Mouse (Mus musculus): ENCODE data around the gene Pecr. TPM values are rescaled to one million over a fixed set of nuclear protein-coding genes. Genes with fewer than 3 reads are reported as not detected.
"Not testable (repeated sequence)": the region's sequence is repeated elsewhere in the genome, so short reads cannot be mapped to it uniquely, and the experiment has no call there.

Gene Pecr
- polyA plus RNA-seq, 1 experiment from 2014 or later = 3.0 TPM

GRCm38 (mm10) chr1:72255062-72255853 is 28.9 kb downstream of the Pecr start:
- peak overlapping the region; percentile 23; the same call in 1 of the 2 replicates for H3K4me3 ChIP-seq (ENCODE audit: inconsistent target)
- no peaks in the 10 kb centered on the region for H3K36me3 ChIP-seq (ENCODE audit: inconsistent target)
- H3K27ac ChIP-seq = peak overlapping the region; percentile 62
- no peaks in the 10 kb centered on the region for H3K79me2 ChIP-seq (ENCODE audit: inconsistent target)
- 18% methylated on average over 14 of the region's 15 CpGs for WGBS (ENCODE audit: missing documents)

GRCm38 (mm10) chr1:72254545-72255061 is 29.5 kb downstream of the Pecr start:
- Histone ChIP-seq H3K36me3 (ENCODE audit: inconsistent target) (no peaks in the 10 kb centered on the region), H3K4me3 (ENCODE audit: inconsistent target) (peak overlapping the region; percentile 23), H3K27ac (peak overlapping the region; percentile 62), H3K79me2 (ENCODE audit: inconsistent target) (no peaks in the 10 kb centered on the region)
- 3% methylated on average over 28 of the region's 35 CpGs for WGBS (ENCODE audit: missing documents)

GRCm38 (mm10) chr1:72253881-72254491 is 30.1 kb downstream of the Pecr start:
- WGBS (ENCODE audit: missing documents) = 24% methylated on average over 11 of the region's 11 CpGs
- Histone ChIP-seq H3K4me3 (ENCODE audit: inconsistent target) (peak overlapping the region; percentile 23), H3K79me2 (ENCODE audit: inconsistent target) (no peaks in the 10 kb centered on the region), H3K27ac (no peak overlapping the region), H3K36me3 (ENCODE audit: inconsistent target) (no peaks in the 10 kb centered on the region)

- H3K27ac ChIP-seq = no peak overlapping the region
- WGBS (ENCODE audit: missing documents) = 100% methylated on average over 1 of the region's 1 CpGs
- no peaks in the 10 kb centered on the region for H3K79me2 ChIP-seq (ENCODE audit: inconsistent target)
- H3K4me3 ChIP-seq (ENCODE audit: inconsistent target) = no peak overlapping the region
- H3K36me3 ChIP-seq (ENCODE audit: inconsistent target) = no peaks in the 10 kb centered on the region
These were observed 32.3 kb downstream of the Pecr start for GRCm38 (mm10) chr1:72251806-72252205.

- H3K79me2 ChIP-seq (ENCODE audit: inconsistent target); H3K36me3 ChIP-seq (ENCODE audit: inconsistent target); H3K4me3 ChIP-seq (ENCODE audit: inconsistent target); H3K27ac ChIP-seq: not testable (repeated sequence)
- 82% methylated on average over 9 of the region's 9 CpGs for WGBS (ENCODE audit: missing documents)
These were observed 35.8 kb downstream of the Pecr start for GRCm38 (mm10) chr1:72248226-72248737.

GRCm38 (mm10) chr1:72244317-72245036 is 39.6 kb downstream of the Pecr start:
- Histone ChIP-seq H3K36me3 (ENCODE audit: inconsistent target) (no peaks in the 10 kb centered on the region), H3K79me2 (ENCODE audit: inconsistent target) (no peaks in the 10 kb centered on the region), H3K4me3 (ENCODE audit: inconsistent target) (peak overlapping the region; percentile 13; the same call in 1 of the 2 replicates), H3K27ac (peak overlapping the region; percentile 86)
- WGBS (ENCODE audit: missing documents) = 5% methylated on average over 12 of the region's 12 CpGs

GRCm38 (mm10) chr1:72243656-72244316 is 40.3 kb downstream of the Pecr start:
- H3K27ac ChIP-seq = peak overlapping the region; percentile 86
- H3K4me3 ChIP-seq (ENCODE audit: inconsistent target) = peak overlapping the region; percentile 13; the same call in 1 of the 2 replicates
- no peaks in the 10 kb centered on the region for H3K79me2 ChIP-seq (ENCODE audit: inconsistent target)
- no peaks in the 10 kb centered on the region for H3K36me3 ChIP-seq (ENCODE audit: inconsistent target)
- WGBS (ENCODE audit: missing documents) = 3% methylated on average over 44 of the region's 47 CpGs

GRCm38 (mm10) chr1:72242581-72243143 is 41.5 kb downstream of the Pecr start:
- Histone ChIP-seq H3K36me3 (ENCODE audit: inconsistent target) (no peaks in the 10 kb centered on the region), H3K4me3 (ENCODE audit: inconsistent target) (no peak overlapping the region), H3K27ac (no peak overlapping the region), H3K79me2 (ENCODE audit: inconsistent target) (no peaks in the 10 kb centered on the region)
- 87% methylated on average over 5 of the region's 5 CpGs for WGBS (ENCODE audit: missing documents)

GRCm38 (mm10) chr1:72239113-72239512 is 45.0 kb downstream of the Pecr start:
- not testable (repeated sequence) for H3K4me3 ChIP-seq (ENCODE audit: inconsistent target); H3K79me2 ChIP-seq (ENCODE audit: inconsistent target); H3K27ac ChIP-seq; H3K36me3 ChIP-seq (ENCODE audit: inconsistent target)
- WGBS (ENCODE audit: missing documents) = 93% methylated on average over 3 of the region's 3 CpGs

GRCm38 (mm10) chr1:72238016-72238580 is 46.0 kb downstream of the Pecr start:
- 65% methylated on average over 10 of the region's 10 CpGs for WGBS (ENCODE audit: missing documents)
- H3K4me3 ChIP-seq (ENCODE audit: inconsistent target) = no peak overlapping the region

GRCm38 (mm10) chr1:72237007-72237775 is 46.9 kb downstream of the Pecr start:
- Histone ChIP-seq H3K4me3 (ENCODE audit: inconsistent target) (no peak overlapping the region), H3K79me2 (ENCODE audit: inconsistent target) (no peaks in the 10 kb centered on the region), H3K27ac (no peak overlapping the region), H3K36me3 (ENCODE audit: inconsistent target) (no peaks in the 10 kb centered on the region)
- 3% methylated on average over 6 of the region's 13 CpGs for WGBS (ENCODE audit: missing documents)

More at GRCm38 (mm10) chr1:72238016-72238580, 46.0 kb downstream of the Pecr start:
- Histone ChIP-seq H3K36me3 (ENCODE audit: inconsistent target) (no peaks in the 10 kb centered on the region), H3K79me2 (ENCODE audit: inconsistent target) (no peaks in the 10 kb centered on the region), H3K27ac (no peak overlapping the region)

- 1% methylated on average over 32 of the region's 50 CpGs for WGBS (ENCODE audit: missing documents)
- not testable (repeated sequence) for H3K79me2 ChIP-seq (ENCODE audit: inconsistent target); H3K27ac ChIP-seq; H3K36me3 ChIP-seq (ENCODE audit: inconsistent target)
- H3K4me3 ChIP-seq (ENCODE audit: inconsistent target) = peak overlapping the region; percentile 20
These were observed 47.6 kb downstream of the Pecr start for GRCm38 (mm10) chr1:72236363-72237006.

GRCm38 (mm10) chr1:72232592-72232991 is 51.5 kb downstream of the Pecr start:
- not testable (repeated sequence) for H3K4me3 ChIP-seq (ENCODE audit: inconsistent target); H3K27ac ChIP-seq; H3K79me2 ChIP-seq (ENCODE audit: inconsistent target); H3K36me3 ChIP-seq (ENCODE audit: inconsistent target)
- WGBS (ENCODE audit: missing documents) = 66% methylated on average over 8 of the region's 10 CpGs
